Mouse (Mus musculus) layer of hippocampus, adult 8-10 months (tissue): ENCODE measurements at regions not wholly inside any gene's neighbourhood (a gene's known extent, or its start where the extent isn't known, plus 50 kb on each side); places are given as distances from the start of the nearest gene placed in this dataset.
"Not testable (repeated sequence)": the region's sequence is repeated elsewhere in the genome, so short reads cannot be mapped to it uniquely, and the experiment has no call there.

ENCODE experiments used
- DNase-seq, 2 experiments: peaks; one replicate each; pipeline ENCODE4 v3.0.0; 2022; ENCODE audit warnings: low spot score in 2 of 2

DNA sequence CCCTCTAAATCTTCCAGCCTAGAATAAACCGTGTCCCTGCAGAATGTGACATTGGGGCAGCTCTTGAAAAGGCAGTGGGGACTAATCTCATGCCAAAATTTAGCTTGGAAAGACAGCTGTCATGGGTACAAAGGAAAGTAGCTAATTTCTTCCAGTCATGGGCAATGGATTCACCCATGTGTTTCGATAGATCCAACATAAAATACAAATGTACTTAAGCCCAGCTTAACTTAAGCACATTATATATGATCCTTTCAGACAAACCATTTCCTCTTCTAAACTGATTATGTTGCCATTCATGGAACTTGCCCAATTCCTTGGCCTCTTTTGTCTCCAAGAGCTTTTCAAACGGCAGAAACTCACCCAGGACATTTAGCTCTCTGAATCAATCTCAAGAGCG, 970.5 kb downstream of the Defb40 start:
- no peak for DNase-seq

DNA sequence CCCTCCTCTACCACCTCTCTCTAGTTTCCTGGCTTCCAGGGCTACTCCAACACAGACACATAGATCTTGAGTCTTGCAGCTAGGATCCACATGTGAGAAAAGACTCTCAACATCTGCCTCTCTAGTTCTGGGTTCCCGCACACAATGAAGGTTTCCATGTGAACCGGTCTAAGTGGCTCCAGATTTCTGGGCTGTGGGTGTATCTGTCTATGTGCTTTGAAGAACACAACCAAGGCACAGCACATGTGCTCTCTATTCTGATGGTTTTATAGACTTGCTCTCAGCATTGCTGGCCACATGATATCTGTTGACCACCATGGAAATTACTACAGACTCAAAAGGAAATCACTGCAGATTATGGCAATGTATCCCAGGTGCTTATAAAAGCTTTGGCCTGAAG, 972.4 kb downstream of the Defb40 start:
- no peak for DNase-seq

DNA sequence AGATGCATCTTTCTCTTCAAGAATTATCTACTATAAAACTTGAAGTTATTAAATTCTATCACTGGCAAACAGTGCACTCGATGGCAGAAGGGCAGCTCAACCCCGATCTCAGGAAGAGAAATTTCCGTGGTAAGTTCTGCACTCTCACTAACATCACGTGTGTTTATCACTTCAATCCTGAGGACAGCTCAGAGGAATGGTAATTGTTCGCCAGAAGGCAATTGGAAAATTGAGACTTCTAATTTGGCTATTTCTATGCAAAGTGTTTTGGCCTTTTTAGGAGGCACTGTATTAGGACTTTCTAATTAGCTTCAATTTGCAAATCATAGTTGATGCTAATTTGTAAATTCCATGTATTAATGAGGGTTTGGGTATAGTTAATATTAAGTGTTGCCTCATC, 977.3 kb downstream of the Defb40 start:
- DNase-seq, result no peak

GRCm38 (mm10) chr8:17984779-17985178, 993.3 kb downstream of the Defb40 start:
- DNase-seq, result no peak

DNA sequence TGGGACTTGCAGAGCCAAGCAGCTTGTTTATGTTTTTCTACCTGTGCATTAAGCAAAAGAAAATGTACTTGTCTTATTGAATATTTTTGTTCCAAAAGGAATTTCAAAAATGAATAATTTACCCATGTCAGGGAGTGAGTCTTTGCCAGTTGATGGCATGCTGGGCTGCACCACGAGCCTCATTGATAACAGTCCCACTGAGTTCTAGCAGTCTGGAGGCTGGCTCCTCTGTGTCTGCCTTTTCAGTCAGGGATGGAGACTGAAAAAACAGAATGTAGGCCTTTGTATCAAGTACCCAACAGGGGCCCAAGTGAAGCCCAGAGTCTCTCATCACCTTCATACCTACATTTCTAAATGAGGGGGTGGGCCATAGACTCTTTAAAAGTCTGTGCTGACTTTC, 1029.2 kb downstream of the Defb40 start:
- DNase-seq, result no peak

DNA sequence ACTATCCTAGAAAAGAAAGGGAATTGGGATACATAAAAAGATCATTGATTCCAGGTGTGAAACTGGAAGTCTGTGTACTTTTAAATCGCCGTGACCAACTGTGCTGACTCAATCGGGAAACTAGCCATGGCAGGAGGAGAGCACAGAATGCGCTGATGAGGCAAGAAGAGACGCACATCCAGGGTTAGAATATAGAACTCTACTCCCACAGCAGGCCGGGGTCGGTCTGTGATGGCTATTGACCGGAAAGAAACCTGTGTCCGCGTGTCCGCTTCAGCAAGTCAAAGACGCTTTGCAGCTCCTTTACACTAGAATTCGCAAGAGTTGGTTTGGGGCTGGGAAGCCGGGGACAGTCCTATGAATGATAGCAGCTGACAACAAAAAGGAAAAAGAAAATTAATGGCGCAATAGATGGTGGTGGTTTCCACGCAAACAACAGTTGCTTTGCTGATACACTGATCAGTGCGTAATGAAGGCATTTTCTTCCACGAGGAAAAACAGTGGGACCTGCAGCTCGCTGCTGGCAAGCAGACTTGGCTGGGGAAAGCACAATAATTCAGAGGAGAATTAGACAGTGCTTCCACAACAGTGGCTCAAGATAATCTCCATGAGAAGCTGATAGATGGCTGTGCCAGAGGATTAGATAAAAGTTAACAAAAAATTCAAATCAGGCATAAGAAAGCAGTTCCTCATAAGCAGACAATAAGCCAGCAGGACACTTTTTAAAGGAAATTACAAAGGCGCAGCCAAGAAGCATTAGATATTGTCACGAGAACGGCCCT, 1029.8 kb downstream of the Defb40 start:
- DNase-seq, result peak in 1 of 2 experiments; percentile 4

DNA sequence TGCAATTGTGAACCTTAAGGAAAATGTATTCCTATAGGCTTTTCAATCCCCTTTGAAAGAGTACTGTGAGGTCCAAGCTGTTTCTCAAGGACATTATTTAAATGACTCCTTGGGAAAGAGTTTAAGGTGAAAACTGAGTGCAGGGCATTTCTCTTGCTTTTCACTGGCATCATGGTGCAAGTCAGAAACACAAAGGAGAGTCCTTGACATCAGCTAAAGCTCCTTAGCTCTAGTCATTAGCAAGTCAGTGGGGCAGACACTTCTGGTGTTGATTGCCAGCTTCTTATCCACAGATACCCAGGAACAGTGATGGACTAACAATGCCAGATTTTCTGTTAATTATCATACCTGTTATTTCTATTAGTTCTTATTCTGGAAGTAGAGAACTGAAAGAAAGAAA, 1043.4 kb downstream of the Defb40 start:
- DNase-seq, result no peak

- no peak for DNase-seq
Measured at GRCm38 (mm10) chr8:17909316-17909715, 1068.7 kb downstream of the Defb40 start.

GRCm38 (mm10) chr8:17888598-17888997, 1089.5 kb downstream of the Defb40 start:
- DNase-seq, result not testable (repeated sequence)

GRCm38 (mm10) chr8:17863388-17863787, 1114.7 kb downstream of the Defb40 start:
- DNase-seq, result no peak
